Mouse (Mus musculus): ENCODE results near the gene Map3k13.
"Not testable (repeated sequence)": the region's sequence is repeated elsewhere in the genome, so short reads cannot be mapped to it uniquely, and the experiment has no call there.

Gene Map3k13

GRCm38 (mm10) chr16:21793875-21794696, at the start of gene Map3k13:
Map3k13 (plus strand) TSS chr16:21794346.
- peak; percentile 90 to 94 for DNase-seq

- DNase-seq = no peak
These were observed 35.7 kb upstream of the Map3k13 start for GRCm38 (mm10) chr16:21758447-21758846.

GRCm38 (mm10) chr16:21768255-21768654, 25.9 kb upstream of the Map3k13 start:
- DNase-seq = no peak

GRCm38 (mm10) chr16:21769667-21770066, 24.5 kb upstream of the Map3k13 start:
- DNase-seq = no peak

- DNase-seq = no peak
These were observed 19.4 kb upstream of the Map3k13 start for GRCm38 (mm10) chr16:21774725-21775124.

GRCm38 (mm10) chr16:21778293-21778866, 15.8 kb upstream of the Map3k13 start:
- no peak for DNase-seq

- DNase-seq = no peak
These were observed 15.0 kb upstream of the Map3k13 start for GRCm38 (mm10) chr16:21779149-21779548.

GRCm38 (mm10) chr16:21781277-21781676, 12.9 kb upstream of the Map3k13 start:
- no peak for DNase-seq

GRCm38 (mm10) chr16:21781895-21782294, 12.3 kb upstream of the Map3k13 start:
- DNase-seq = no peak

- no peak for DNase-seq
These were observed 11.3 kb upstream of the Map3k13 start for GRCm38 (mm10) chr16:21782807-21783206.

GRCm38 (mm10) chr16:21785000-21785399, 9.1 kb upstream of the Map3k13 start:
- DNase-seq = no peak

- DNase-seq = no peak
These were observed 7.8 kb upstream of the Map3k13 start for GRCm38 (mm10) chr16:21786317-21786716.

GRCm38 (mm10) chr16:21787516-21788353, 6.4 kb upstream of the Map3k13 start, which contains the start of gene Ehhadh:
Ehhadh (minus strand) TSS chr16:21787807.
- peak; percentile 38 to 50 for DNase-seq

GRCm38 (mm10) chr16:21788581-21788980, 5.6 kb upstream of the Map3k13 start:
- no peak for DNase-seq

GRCm38 (mm10) chr16:21789180-21789579, 5.0 kb upstream of the Map3k13 start:
- DNase-seq = no peak

- DNase-seq = no peak
These were observed 3.7 kb upstream of the Map3k13 start for GRCm38 (mm10) chr16:21790469-21790868.

GRCm38 (mm10) chr16:21791779-21792178, 2.4 kb upstream of the Map3k13 start:
- no peak for DNase-seq

- DNase-seq = not testable (repeated sequence)
These were observed 901 bp upstream of the Map3k13 start for GRCm38 (mm10) chr16:21793080-21793810.

- no peak for DNase-seq
These were observed 525 bp downstream of the Map3k13 start for GRCm38 (mm10) chr16:21794697-21795045.

GRCm38 (mm10) chr16:21795071-21795470, 925 bp downstream of the Map3k13 start:
- no peak for DNase-seq

GRCm38 (mm10) chr16:21804258-21804657, 10.1 kb downstream of the Map3k13 start:
- no peak for DNase-seq

GRCm38 (mm10) chr16:21806892-21807291, 12.7 kb downstream of the Map3k13 start:
- DNase-seq = no peak

- not testable (repeated sequence) for DNase-seq
These were observed 13.6 kb downstream of the Map3k13 start for GRCm38 (mm10) chr16:21807786-21808185.

All from spleen, adult 18-20 months (tissue).